Mouse (Mus musculus) liver, adult (tissue): ENCODE measurements around the gene Odf3b.

Experiments
- GATA4 ChIP-seq: IDR thresholded peaks from 2 replicates; pipeline ENCODE4 v1.6.1; 2014; ENCODE audit warnings: mild to moderate bottlenecking, low read length; ENCODE audit not compliant: insufficient replicate concordance

The Odf3b gene

DNA sequence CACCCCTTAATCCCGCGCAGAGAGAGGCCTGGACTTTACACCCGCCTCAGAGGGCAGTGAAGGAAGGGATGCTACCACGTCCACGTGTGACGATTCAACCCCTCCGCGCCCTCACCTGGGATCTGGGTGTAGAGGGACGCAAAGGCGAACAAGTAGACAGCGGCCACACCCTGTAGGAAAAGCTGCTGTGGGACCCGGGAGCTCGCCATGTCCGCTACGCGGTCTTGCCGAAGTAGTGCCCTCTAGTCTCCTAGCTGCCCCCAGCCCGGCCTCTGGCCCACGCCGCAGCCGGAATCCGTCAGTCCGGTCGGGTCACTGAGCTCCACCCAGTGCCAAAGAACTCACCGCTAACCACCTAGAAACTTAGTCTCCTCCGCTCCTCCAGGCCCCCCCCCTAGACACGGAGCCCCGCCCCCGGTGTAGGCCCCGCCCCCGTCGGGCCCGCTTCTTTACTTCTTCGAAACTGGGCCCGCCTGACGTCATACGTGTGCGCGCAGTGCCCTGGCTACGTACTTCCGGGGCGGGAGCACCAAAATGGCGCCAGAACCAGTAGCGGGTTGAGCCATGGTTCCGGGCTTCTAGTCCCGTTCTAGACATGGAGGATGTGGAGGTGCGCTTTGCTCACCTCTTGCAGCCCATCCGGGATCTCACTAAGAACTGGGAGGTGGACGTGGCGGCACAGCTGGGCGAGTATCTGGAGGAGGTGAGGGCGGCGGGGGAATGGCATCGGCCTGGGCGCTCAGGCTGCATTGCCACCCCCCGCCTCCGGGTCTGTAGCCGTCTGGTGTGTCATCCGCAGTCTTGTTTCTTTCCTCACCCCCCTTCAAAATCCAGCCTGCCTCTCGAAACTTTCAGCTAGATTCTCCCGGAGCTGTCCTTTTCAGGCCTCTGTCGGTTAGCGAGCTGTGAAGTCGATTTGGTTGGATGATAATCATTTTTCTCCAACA lies 23.6 kb downstream of the Odf3b start, which contains the start of the genes Lmf2 and Ncaph2:
Gene Lmf2 (minus strand): TSS at position 419 of the 947 bp plus-strand sequence.
Gene Ncaph2 (plus strand): TSS at position 479 of the 947 bp plus-strand sequence.
- TF ChIP-seq GATA4 = no peak

GRCm38 (mm10) chr15:89354455-89354854 lies 24.6 kb downstream of the Odf3b start:
- no peak for TF ChIP-seq GATA4

- no peak for TF ChIP-seq GATA4
Measured at GRCm38 (mm10) chr15:89353837-89354236, 25.2 kb downstream of the Odf3b start.

GRCm38 (mm10) chr15:89352795-89353194 lies 26.3 kb downstream of the Odf3b start:
- no peak for TF ChIP-seq GATA4

GRCm38 (mm10) chr15:89352054-89352453 lies 27.0 kb downstream of the Odf3b start:
- TF ChIP-seq GATA4 = no peak

DNA sequence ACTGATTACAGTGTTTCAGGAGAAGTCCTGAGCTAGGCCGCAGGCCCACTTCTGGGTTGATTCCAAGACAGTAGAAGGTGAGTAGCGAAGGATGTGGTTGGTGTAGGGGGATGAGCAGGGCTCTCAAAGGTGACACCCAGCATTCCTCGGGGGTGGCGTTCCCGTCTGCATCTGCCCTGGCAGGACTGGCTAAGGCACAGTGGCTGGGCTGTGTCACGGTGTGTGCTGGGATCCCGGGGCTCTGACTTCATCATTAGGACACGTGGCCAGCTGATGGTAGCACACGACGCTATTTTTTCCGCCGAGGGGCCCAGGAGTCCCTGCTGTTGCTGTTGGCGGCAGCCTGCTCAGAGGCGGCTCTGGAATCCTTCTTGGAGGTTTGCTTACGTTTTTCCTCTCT lies 27.8 kb downstream of the Odf3b start:
- TF ChIP-seq GATA4 = no peak

DNA sequence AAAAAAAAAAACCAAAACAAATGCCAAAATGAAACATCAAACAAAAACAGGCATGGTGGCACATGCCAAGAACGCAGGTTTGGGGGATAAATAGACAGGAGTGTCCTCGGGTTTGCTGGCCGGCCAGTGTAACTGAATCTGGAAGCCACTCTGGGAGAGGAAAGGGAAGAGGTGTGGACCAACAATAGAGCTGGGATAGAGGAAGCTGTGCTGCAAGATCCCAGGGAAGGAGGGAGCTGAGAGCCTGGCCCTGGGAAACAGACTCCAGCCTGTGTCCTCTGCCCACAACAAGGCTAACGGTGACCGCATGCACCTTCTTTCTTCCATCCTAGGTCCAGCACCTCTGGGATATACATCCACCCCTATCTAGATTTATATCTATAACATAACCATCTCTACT lies 28.6 kb downstream of the Odf3b start:
- no peak for TF ChIP-seq GATA4

GRCm38 (mm10) chr15:89343325-89343724 lies 35.8 kb downstream of the Odf3b start:
- no peak for TF ChIP-seq GATA4

DNA sequence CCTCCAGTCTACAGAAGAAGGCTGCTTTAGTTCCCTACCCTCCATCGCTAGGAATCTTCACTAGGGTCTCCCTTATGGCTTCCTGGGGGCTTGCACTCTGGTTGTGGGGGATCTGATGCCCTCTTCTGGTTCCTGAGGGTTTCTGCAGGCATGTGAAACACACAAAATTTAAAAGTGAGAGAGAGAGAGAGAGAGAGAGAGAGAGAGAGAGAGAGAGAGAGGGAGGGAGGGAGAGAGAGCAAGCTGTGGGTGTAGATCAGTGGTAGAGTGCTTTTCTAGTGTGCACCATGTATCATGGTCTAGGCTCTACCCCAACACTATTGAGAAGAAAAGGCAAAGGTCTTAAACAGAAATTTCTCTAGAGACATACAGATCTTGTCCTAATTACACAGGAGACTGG lies 37.4 kb downstream of the Odf3b start:
- TF ChIP-seq GATA4 = no peak

DNA sequence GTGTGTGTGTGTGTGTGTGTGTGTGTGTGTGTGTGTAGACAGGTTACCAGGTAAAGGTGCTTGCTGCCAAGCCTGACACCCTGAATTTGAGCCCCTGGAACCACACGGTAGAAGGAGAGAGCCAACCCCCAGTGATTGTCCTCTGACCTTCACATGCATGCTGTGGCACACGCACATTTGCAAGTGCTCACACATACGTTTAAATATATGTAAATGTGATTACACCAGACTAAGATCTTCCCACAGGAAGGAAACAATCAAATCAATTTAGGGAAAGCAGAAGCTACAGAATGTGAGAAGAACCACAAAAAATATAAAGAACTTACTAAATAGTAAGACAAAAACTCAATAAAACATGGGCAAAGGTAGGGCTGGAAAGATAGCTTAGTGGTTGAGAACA lies 38.9 kb downstream of the Odf3b start:
- no peak for TF ChIP-seq GATA4

- TF ChIP-seq GATA4 = no peak
Measured at GRCm38 (mm10) chr15:89339696-89340095, 39.4 kb downstream of the Odf3b start.

GRCm38 (mm10) chr15:89336422-89336821 lies 42.7 kb downstream of the Odf3b start:
- TF ChIP-seq GATA4 = no peak

GRCm38 (mm10) chr15:89334774-89335537 lies 44.1 kb downstream of the Odf3b start:
- no peak for TF ChIP-seq GATA4

DNA sequence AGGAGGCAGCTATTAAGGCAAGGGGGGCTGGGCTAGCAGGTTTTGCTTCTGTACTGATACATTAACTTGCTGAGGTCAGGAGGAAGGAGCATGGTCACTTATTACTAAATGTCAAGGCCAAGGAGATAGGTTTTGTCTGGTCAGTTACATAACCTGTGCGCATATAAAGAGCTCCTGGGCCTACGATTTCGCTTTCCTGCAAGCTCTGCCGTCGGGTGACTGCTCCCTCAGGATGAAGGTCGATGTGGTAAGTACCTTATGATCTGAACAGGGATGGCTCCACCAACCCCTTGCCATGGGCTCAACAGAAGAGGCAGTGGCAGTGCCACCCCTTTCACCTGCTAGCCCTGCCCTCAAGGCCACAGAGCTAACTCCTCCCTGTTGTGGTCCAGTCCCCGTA lies 44.8 kb downstream of the Odf3b start, which contains the start of gene Miox:
Gene Miox (plus strand): TSS at position 128 of the 400 bp plus-strand sequence.
- TF ChIP-seq GATA4 = no peak
